Mouse (Mus musculus) G1E (cell line): ENCODE measurements around the gene Tnk2. TPM values are rescaled to one million over a fixed set of nuclear protein-coding genes. Genes with fewer than 3 reads are reported as not detected.
A peak's percentile ranks its signal among the peaks of the same experiment; 100 is the strongest.

Source experiments
- ATAC-seq: 2 replicates; pipeline ENCODE4 v1.8.0; 2016; ENCODE audit warnings: mild to moderate bottlenecking; ENCODE audit not compliant: insufficient number of reproducible peaks, poor library complexity, low FRiP score, severe bottlenecking; ENCODE audit errors: extremely low read depth
- DNase-seq: peaks from one replicate; pipeline ENCODE4 v3.0.0; 2012; ENCODE audit warnings: low spot score
- H3K27me3 ChIP-seq: 2 replicates; pipeline ENCODE4 v1.6.1; 2012; ENCODE audit warnings: mild to moderate bottlenecking, low read length, inconsistent platforms; ENCODE audit not compliant: insufficient read depth
- H3K36me3 ChIP-seq: replicated peaks from 2 replicates; pipeline ENCODE3; 2012; ENCODE audit warnings: mild to moderate bottlenecking, inconsistent platforms
- H3K4me1 ChIP-seq: 2 replicates; pipeline ENCODE4 v1.6.1; 2012; ENCODE audit warnings: low read depth, low read length, inconsistent platforms, mixed read lengths; ENCODE audit not compliant: insufficient read depth
- H3K4me3 ChIP-seq: 2 replicates; pipeline ENCODE4 v1.5.1; 2012; ENCODE audit warnings: low read depth, mild to moderate bottlenecking, inconsistent platforms, low read length, moderate library complexity, mixed read lengths
- H3K9me3 ChIP-seq: replicated peaks from 2 replicates; pipeline ENCODE4 v1.6.1; 2012; ENCODE audit warnings: inconsistent platforms
- CTCF ChIP-seq: IDR thresholded peaks from 2 replicates; pipeline ENCODE4 v1.5.1; 2012; ENCODE audit warnings: low read depth, low read length, inconsistent platforms, mixed read lengths
- GATA1 ChIP-seq: IDR thresholded peaks from 2 replicates; pipeline ENCODE4 v1.6.1; 2012; ENCODE audit warnings: borderline replicate concordance, low read length, inconsistent platforms, mixed read lengths
- GATA2 ChIP-seq: IDR thresholded peaks from 2 replicates; pipeline ENCODE4 v1.6.1; 2012; ENCODE audit warnings: low read depth, low read length, inconsistent platforms, borderline replicate concordance
- POLR2AphosphoS5 ChIP-seq: IDR thresholded peaks from 2 replicates; pipeline ENCODE4 v1.6.1; 2012; ENCODE audit warnings: low read depth, low read length, inconsistent platforms; ENCODE audit not compliant: insufficient replicate concordance
- TAL1 ChIP-seq: conservative IDR thresholded peaks from 2 replicates; pipeline ENCODE4 v1.6.1; 2012; ENCODE audit warnings: low read depth, low read length, inconsistent platforms, mixed read lengths
- polyA plus RNA-seq: library from polyadenylated mRNA; stranded (reverse); fragments of >175 nt; gene quantifications from 2 replicates; pipeline ENCODE4 v1.2.3, GENCODE M21; 2012
- total RNA-seq, 2 experiments: library from RNA; stranded (forward) in 1 of 2; stranded (reverse) in 1 of 2; fragments of 200-1000 nt in 1 of 2; fragments of >200 nt in 1 of 2; fragmentation: Nextera tagmentation in 1 of 2; gene quantifications; 2 replicates each; pipeline ENCODE4 v1.2.3; 2014 to 2017

The Tnk2 gene
- total and polyA plus RNA-seq, 3 experiments, result 13.4 to 197 (median 31.5) TPM

DNA sequence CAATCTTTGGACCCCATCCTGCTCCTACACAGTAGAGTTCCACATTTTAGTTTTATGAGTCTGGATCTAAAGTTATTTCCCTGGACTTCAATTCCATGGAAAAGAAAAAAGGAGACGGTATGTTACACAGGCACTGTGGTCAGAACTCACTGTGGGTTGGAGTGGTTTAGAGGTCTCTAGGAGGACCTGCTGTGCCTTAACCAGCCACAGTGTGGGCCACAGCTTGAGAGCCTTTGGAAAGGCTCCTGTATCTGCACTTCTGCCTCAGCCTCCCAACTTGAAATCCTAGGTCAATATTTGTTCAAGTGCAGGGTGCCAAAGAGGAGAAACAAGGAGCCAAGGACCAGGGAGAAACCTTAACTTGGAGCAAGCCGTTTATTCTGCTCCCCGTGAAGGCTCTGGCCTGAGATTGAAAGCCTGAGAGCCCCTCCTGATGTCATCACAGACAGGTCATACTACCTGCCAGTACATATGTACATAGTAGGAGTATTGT lies 41.4 kb upstream of the Tnk2 start:
- Histone ChIP-seq H3K27me3 (no peaks in the 10 kb centered on the region), H3K4me3 (no peak overlapping the region), H3K4me1 (peaks cover 21% of the 10 kb centered on the region), H3K36me3 (no peaks in the 10 kb centered on the region), H3K9me3 (no peaks in the 10 kb centered on the region)
- TF ChIP-seq GATA2, result no peak
- no peak for TF ChIP-seq POLR2AphosphoS5
- TF ChIP-seq CTCF, result no peak
- TF ChIP-seq TAL1, result no peak
- no peak for TF ChIP-seq GATA1
- DNase-seq (no peak), ATAC-seq (no peak)

DNA sequence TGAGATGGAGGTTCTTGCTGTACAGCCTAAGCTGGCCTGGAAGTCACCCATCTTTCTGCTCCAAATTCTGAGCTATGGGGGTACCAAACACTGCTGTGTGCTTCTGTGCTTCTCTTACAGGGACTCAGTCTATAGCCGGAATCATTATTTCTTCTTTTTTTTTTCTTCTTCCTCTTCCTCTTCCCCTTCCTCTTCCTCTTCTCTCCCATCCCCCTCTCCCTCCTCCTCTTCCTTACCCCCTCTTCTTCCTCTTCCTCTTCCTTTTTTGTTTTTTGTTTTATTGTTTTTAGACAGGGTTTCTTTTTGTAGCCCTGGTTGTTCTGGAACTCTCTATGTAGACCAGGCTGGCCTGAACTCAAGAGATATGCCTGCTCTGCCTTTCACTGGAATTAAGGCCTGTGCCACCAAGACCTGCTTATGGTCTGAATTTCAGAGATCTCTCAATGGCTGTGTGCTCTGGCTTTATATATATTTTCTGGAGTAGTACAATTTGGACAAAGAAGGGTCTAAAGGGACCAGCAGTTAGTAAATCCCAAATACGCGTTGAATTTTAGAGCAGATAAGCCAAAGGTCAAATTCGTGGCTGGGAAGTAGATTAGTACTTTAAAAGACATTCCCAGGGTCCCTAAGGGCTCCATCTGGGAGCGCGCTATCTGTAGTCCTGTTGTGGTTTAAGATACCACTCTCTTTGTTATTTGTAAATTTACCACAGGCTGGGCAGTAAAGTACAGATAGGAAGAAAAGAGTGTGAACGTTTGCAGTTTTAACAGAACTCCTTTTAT lies 35.9 kb upstream of the Tnk2 start:
- DNase-seq (no peak), ATAC-seq (no peak)
- H3K27me3 ChIP-seq, result no peaks in the 10 kb centered on the region
- no peak overlapping the region; the same call in 1 of the 2 replicates for H3K4me3 ChIP-seq
- H3K9me3 ChIP-seq, result no peaks in the 10 kb centered on the region
- H3K4me1 ChIP-seq, result peaks cover 25% of the 10 kb centered on the region
- peaks cover 10% of the 10 kb centered on the region for H3K36me3 ChIP-seq
- TF ChIP-seq TAL1 (0 out of 2 replicates have a peak, but pooled peaks have one; percentile 24), GATA1 (no peak)

GRCm38 (mm10) chr16:32608344-32608711 lies 35.3 kb upstream of the Tnk2 start:
- TF ChIP-seq TAL1 (no peak), GATA2 (no peak), POLR2AphosphoS5 (no peak), CTCF (no peak), GATA1 (no peak)
- Histone ChIP-seq H3K9me3 (no peaks in the 10 kb centered on the region), H3K4me3 (peak overlapping the region; percentile 99), H3K4me1 (peaks cover 29% of the 10 kb centered on the region), H3K36me3 (peaks cover 12% of the 10 kb centered on the region), H3K27me3 (no peaks in the 10 kb centered on the region)
- no peak for DNase-seq
- no peak for ATAC-seq

DNA sequence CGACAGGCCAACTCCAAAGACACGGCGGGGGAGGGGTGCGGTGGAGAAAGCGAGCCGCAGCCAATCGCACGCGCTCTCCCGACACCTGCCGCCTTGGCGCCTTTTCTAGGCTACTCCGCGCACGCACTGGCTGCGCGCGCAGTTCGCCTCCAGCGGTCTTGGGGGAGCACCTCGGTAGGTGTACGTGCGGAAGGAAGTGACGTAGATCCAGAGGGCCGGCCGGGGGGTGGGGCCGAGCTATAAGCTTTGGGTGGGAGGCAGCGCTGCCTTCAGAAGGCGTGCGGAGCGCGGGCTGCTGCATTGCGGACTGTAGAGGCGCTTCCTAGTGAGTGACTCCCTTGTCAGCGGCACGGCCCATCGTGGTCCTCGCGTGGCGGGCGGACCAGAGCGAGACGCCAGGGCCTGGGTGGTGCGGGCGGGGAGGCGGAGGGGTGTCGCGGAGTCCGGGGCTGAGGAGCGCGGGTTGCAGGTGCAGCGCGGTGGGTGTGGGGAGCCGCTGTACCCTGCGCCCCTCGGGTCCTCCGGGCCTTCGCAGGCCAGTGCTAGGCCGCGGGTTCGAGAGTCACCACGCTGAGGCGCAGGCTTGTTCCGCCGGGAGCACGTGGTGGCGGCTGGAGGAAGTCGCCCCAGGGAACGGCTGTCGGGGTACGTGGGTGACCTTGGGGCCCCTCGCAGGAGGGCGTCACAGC lies 34.8 kb upstream of the Tnk2 start, which contains the start of gene Tfrc:
Tfrc (plus strand) TSS at position 209 of the 689 bp plus-strand sequence.
- no peak for TF ChIP-seq GATA2
- TF ChIP-seq POLR2AphosphoS5, result peak; percentile 80
- Histone ChIP-seq H3K4me3 (peak within 1 kb of the TSS; percentile 99), H3K36me3 (peaks cover 12% of the 10 kb centered on the region), H3K27me3 (no peaks in the 10 kb centered on the region), H3K4me1 (peaks cover 33% of the 10 kb centered on the region), H3K9me3 (no peaks in the 10 kb centered on the region)
- DNase-seq (peak; percentile 86), ATAC-seq (peak; percentile 89)

DNA sequence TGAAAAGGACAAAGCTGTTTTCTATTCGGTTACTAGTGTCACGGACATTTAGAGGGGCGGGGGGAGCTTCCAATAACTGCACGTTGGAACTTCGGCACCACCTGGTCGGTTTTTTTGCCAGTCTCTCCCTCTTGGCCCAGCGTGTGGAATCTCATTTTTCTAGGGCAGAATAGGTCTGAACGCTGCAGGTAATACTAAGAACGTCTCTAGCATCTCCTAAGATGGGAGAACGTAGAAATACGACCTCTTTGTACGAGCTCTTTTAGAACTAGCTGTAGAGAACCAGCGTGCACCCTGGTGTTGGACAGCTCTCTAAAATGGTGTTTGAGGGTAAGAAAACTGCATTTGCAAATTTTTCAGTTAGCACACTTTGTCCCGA lies 34.3 kb upstream of the Tnk2 start:
- Histone ChIP-seq H3K27me3 (no peaks in the 10 kb centered on the region), H3K4me1 (peaks cover 38% of the 10 kb centered on the region), H3K36me3 (peaks cover 17% of the 10 kb centered on the region), H3K9me3 (no peaks in the 10 kb centered on the region), H3K4me3 (peak overlapping the region; percentile 99)
- DNase-seq (no peak), ATAC-seq (no peak)
- TF ChIP-seq GATA2 (no peak), GATA1 (no peak), TAL1 (no peak), CTCF (no peak), POLR2AphosphoS5 (no peak)

DNA sequence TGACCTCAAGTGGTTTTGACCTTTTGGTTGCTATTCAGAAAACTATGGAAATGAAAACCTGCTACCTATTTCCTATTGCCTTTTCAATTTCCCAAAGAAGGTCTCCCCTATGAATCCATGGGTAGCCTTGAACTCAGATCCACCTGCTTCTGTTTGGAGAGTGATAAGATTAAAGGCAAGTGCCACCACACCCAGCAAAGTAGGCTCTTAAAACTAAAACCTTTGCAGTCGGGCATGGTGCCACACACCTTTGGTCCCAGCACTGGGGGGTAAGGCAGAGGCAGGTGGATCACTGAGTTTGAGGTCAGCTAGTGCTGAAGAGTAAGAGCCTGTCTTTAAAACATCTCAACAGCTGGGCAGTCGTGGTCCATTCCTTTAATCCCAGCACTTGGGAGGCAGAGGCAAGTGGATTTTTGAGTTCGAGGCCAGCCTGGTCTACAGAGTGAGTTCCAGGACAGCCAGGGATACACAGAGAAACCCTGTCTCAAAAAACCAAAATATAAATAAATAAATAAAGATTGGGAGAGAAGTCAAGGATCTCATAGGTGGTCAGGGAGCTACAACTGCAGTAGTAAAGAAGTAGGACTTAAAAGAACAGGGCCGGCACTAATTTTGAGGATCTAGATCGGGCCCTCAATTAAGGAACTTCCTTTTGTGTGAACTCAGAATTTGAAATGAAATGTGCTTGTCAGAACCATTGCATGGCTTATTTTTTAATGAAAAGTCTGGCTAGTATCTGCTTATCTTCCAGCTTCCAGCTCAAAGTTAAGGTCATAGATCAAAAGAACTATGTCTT lies 33.0 kb upstream of the Tnk2 start:
- no peak for TF ChIP-seq TAL1
- no peak for TF ChIP-seq CTCF
- TF ChIP-seq POLR2AphosphoS5, result no peak; the same call in 1 of the 2 replicates
- TF ChIP-seq GATA1, result no peak
- no peak for TF ChIP-seq GATA2
- peaks cover 30% of the 10 kb centered on the region for H3K36me3 ChIP-seq
- no peaks in the 10 kb centered on the region for H3K9me3 ChIP-seq
- ATAC-seq (no peak), DNase-seq (no peak)
- H3K27me3 ChIP-seq, result no peaks in the 10 kb centered on the region
- H3K4me1 ChIP-seq, result peaks cover 46% of the 10 kb centered on the region
- peak overlapping the region; percentile 99 for H3K4me3 ChIP-seq
